Mouse (Mus musculus): ENCODE data around the gene Klhl3.

Klhl3 gene

GRCm38 (mm10) chr13:58023726-58024453 is 89.5 kb downstream of the Klhl3 start:
- DNase-seq (ENCODE audit: low spot score in 2 of 2): no peak

- no peak for DNase-seq (ENCODE audit: low spot score in 2 of 2)
Observed at GRCm38 (mm10) chr13:58023001-58023560, 90.3 kb downstream of the Klhl3 start.

DNA sequence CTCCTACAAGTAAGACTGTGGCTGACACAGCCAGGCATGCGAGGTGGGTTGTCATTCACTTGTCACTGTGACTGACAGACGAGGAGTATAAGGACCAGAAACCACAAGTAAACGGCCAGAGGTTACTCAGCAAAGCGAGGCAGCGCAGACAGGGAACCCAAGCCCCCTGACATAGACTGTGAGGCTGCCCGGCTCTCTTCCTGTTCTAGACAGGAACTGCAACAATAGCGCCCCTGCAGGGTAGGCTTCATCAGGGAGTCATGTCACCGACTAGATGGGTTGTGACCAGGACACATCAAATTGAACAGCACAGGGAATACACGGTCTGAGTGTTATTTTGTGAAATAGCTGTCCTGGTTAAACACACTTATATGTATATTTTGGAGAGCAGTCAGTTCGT is 93.0 kb downstream of the Klhl3 start:
- DNase-seq (ENCODE audit: low spot score in 2 of 2): no peak

GRCm38 (mm10) chr13:58017298-58017697 is 96.1 kb downstream of the Klhl3 start:
- DNase-seq (ENCODE audit: low spot score in 2 of 2): no peak

DNA sequence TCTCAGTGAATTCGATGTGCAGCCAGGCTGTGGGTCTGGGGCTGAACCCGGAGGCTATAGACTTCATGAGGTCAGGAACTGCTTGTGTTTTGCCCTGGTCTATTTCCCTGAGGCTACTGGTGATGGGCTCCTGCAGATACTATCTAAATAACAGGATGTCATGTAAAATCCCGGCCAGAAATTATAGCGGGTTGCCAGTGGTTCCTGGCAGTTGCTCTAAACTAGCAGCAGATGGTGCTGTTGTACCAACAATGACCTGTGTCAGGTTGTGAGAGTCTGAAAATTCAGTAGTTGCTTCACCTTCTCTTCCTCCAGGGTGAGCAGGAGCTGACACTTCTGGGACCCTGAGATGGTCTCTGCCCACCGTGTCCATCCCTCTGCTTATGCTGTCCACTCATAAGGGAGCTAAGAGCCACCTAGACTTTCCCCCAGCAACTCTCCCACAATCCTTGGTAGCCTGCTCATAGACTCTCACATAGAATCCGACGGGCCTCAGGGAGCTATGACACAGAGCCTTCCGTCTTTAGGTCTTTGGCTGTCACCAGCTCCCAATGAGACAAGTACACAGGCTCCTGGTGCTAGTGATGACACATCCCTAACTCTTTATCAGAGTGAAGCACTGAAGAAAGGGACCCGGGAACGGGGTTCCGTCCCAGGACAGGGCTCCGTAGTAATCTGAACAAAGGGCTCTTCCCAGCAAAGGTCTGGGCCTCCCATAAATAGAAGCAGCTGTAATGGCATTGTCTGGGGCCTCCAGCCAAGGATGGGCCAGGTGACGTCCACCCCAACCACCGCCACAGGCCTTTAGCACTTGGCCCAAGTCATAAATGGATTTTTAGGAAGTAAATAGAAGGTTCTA is 101.1 kb downstream of the Klhl3 start:
- no peak for DNase-seq (ENCODE audit: low spot score in 2 of 2)

- no peak for DNase-seq (ENCODE audit: low spot score in 2 of 2)
Observed at GRCm38 (mm10) chr13:58011526-58011925, 101.9 kb downstream of the Klhl3 start.

DNA sequence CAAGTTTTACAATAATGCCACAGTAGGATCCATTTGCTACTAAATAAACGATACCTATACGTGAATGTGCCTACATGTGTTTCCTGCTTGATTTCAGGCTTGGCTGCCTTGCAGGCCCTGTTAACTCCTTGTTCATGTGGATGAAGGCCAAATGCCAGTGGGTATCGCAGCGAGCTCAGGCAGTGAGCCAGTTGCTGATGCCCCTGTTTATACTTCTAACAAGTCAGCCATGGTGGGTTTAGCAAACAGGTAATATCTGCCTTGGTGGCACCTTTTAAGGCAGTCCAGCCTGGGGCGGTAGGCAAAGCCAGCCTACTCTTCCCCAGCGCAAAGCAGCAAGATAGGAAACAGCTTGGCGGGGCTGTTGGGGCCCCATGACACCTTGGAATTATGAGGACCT is 103.0 kb downstream of the Klhl3 start:
- no peak for DNase-seq (ENCODE audit: low spot score in 2 of 2)

GRCm38 (mm10) chr13:58009275-58009674 is 104.1 kb downstream of the Klhl3 start:
- DNase-seq (ENCODE audit: low spot score in 2 of 2): no peak

- DNase-seq (ENCODE audit: low spot score in 2 of 2): no peak
Observed at GRCm38 (mm10) chr13:58008038-58008364, 105.4 kb downstream of the Klhl3 start.

GRCm38 (mm10) chr13:58007256-58008037 is 105.9 kb downstream of the Klhl3 start:
- DNase-seq (ENCODE audit: low spot score in 2 of 2): no peak

DNA sequence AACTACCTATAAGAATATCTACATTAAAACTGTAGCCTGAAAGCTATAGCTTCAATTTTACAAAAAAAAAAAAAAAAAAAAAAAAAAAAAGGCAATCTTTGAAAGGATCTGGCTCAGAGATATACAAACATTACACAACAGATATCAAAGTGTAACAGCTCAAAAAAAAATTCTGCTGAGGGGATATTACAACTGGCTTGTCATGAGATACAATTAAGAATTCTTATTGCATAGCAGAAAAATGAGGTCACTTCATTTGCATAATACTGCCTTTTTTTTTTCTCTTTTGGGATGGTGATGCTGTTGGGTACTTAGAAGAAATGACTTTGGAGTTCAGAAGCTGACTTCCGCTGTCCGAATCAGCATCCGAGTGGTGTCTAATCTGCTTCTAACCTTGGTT is 111.6 kb downstream of the Klhl3 start:
- no peak for DNase-seq (ENCODE audit: low spot score in 2 of 2)

DNA sequence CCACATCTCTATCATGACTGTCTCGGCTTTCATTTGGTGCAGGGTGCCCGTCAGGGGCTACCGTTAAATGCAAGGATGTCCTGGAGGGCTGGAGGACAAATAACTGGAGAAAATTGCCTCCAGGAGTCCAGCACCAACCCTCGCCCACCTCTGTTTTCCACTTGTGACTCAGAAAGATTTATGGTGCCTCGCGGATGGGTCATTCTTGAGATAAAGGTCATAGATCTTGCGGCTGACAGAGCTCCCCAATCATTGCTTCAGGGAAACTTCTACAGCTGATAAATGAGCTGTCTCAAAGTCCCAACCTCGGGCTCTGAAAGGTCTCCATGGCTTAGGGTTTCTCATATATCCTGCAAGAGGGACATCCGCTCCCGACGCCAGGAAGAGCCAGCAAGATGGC is 116.9 kb downstream of the Klhl3 start:
- DNase-seq (ENCODE audit: low spot score in 2 of 2): no peak

GRCm38 (mm10) chr13:57995864-57996263 is 117.5 kb downstream of the Klhl3 start:
- DNase-seq (ENCODE audit: low spot score in 2 of 2): no peak

GRCm38 (mm10) chr13:57984637-57985036 is 128.8 kb downstream of the Klhl3 start:
- DNase-seq (ENCODE audit: low spot score in 2 of 2): no peak

- DNase-seq (ENCODE audit: low spot score in 2 of 2): no peak
Observed at GRCm38 (mm10) chr13:57984163-57984562, 129.2 kb downstream of the Klhl3 start.

- DNase-seq (ENCODE audit: low spot score in 2 of 2): no peak
Observed at GRCm38 (mm10) chr13:57983330-57983729, 130.1 kb downstream of the Klhl3 start.

GRCm38 (mm10) chr13:57982904-57983303 is 130.5 kb downstream of the Klhl3 start:
- DNase-seq (ENCODE audit: low spot score in 2 of 2): no peak

- no peak for DNase-seq (ENCODE audit: low spot score in 2 of 2)
Observed at GRCm38 (mm10) chr13:57980679-57981078, 132.7 kb downstream of the Klhl3 start.

GRCm38 (mm10) chr13:57980071-57980470 is 133.3 kb downstream of the Klhl3 start:
- no peak for DNase-seq (ENCODE audit: low spot score in 2 of 2)

DNA sequence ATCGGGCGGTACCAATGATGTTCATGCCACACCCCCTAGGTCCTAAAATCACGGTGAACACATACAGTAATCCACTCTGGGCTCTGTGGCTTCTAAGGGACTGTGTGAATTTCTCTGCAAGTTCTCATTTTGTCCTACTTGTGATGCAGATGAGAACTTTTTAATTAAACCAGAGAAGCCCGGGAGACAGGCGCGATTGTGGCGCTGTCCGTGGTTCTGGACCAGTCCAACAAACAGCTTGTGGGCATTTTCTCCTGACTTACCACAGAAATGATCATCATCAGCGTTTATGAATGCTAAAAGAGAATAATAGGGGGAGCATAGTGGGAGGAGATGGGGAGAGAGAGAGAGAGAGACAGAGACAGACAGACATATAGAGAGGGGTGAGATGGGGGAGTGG is 134.5 kb downstream of the Klhl3 start:
- DNase-seq (ENCODE audit: low spot score in 2 of 2): no peak

GRCm38 (mm10) chr13:57977721-57978120 is 135.7 kb downstream of the Klhl3 start:
- no peak for DNase-seq (ENCODE audit: low spot score in 2 of 2)

- DNase-seq (ENCODE audit: low spot score in 2 of 2): no peak
Observed at GRCm38 (mm10) chr13:57965658-57966057, 147.7 kb downstream of the Klhl3 start.
